Mouse (Mus musculus) cerebellum, postnatal 25 days (tissue): ENCODE data around the gene Map3k6.

Experiments
- DNase-seq, 2 experiments: peaks; one replicate each; pipeline ENCODE4 v3.0.0; 2021; ENCODE audit warnings: mixed read lengths in 2 of 2

Gene Map3k6

DNA sequence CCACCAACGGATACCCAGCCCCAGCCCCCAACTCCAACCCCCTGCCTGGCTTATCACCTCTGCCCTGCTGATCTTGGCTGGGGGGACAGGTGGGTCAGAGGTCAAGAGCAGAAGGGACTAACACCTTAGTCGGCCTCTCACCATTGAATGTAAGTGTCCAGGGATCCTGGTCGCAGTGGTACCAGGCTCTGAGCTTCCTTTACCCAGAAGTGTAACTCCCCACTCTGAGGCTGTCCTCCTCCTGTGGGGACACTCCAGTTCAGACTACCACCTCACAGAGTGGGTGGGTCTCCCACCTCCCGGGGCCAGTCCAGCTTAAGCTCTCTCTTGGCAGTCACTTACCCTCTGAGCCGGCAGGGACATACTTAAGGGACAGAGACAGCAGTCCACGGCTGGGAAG, 14.8 kb downstream of the Map3k6 start:
- no peak for DNase-seq

DNA sequence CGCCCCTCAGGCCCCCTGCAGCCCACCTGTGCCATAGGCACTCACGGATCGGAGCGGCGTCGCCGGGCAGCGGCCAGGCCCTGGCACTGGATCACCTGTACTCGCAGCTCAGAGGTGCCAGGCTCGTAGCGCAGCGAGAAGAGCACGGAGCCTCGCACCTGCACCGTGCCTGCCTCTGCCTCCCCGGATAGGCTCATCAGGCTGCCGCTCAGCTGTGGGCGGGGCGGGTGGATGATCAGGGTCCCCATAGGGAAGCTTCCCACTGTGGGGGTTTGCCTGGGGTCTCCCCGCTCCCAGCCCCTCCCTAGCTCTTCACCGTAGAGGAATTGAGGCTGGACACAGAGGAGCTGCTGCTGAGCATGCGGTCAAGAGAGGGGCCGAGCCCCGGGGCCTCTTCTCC, 16.2 kb downstream of the Map3k6 start:
- DNase-seq: peak in 1 of 2 experiments; percentile 40

DNA sequence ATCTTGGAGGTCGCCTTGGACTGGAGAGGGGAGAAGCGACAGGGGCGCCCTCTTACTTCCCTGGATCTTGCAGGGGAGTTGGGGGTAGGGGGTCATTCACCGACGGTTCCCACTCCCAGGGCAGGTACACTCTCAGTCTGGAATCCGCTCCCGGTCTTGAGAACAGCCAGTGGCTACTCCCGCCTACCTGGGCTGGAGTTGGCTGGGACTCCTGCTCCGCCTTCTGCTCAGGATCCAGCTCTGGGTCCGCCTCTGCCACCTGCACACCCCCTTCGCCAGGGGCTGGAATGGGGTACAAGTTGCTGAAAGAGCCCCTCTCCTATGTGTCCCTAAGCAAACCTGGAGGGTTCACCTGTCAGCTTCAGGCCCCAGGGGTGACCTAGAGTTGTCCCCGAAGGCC, 16.6 kb downstream of the Map3k6 start:
- DNase-seq: no peak

DNA sequence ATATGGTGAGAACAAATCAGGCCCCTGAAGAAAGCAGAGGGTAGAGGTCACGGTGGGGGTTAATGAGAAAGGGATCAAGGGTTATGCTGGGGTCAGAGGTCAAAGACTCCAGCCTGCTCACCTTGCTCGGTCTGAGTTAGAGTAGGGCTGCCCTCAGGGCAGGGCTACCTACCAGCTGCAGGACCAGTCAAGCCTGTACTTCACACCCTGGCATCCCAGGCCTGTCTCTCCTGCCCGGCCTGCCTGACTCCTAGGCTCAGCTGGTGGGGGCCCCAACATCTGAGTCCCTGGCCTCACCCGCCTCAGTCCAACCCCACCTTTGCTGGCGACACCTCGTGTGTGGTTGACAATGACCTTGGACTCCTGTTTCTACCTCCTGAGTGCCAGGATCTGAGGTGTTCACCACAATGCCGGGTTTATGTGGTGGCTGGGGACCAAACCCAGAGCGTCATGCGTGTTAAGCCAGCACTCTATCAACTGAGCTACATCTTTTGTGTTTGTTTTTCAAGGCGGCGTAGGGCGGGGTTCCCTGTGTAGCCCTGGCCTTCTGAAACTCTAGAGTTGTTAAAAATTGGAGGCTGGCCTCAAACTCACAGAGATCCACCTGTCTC, 17.3 kb downstream of the Map3k6 start:
- no peak for DNase-seq

DNA sequence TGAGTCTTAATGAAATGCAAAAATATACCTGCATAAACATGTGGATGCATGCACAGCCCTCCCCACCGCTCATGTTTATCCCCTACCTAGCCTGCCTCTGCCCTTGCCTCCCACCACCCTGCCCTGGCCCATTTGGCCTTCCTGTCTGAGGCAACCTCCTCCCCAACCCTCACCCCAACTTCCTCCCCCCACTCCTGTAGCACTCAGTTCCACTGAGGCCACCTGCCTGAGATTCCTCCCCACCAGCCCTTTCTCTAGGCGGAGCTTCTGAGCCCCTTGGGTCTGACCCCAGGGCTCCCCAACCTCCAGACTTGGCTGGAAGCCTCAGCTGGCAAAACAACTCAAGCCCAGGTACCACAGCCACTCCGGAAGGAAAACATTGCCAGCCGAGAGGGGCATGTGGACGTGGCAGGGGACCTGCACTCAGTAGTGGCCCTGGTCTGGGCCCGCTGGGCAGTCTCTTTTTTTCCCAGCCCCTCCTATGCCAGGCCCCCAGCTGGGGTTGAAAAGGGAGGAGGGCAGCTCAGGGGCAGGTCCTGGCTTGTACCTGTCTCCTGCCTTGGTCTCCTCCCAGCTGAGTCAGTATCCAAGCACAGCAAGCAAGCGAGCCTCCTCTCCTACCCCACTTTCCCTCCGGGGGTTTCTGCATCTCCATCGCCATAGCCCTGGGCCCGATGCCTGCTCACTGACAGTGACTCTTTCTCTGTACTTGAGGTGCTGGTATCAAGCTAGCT, 21.2 kb downstream of the Map3k6 start:
- no peak for DNase-seq

DNA sequence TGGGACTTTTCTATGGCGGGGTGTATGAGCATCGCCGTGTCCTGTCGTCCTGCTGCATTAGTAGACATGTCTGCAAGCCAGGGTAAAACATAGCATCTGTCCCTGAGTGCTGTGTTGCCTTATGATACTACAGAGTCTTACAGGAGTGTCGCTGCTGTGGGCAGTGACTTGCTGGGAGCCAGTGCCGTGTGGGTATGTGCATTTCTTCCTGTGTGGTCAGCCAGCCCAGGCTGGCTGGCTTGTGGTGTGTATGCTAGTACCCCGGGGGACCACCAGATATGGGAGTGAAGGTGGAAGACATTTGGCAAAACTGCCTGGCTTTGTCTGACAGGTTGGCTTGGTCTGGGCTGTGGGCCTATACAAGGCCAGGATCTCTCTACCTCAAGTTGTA, 21.8 kb downstream of the Map3k6 start:
- DNase-seq: no peak

DNA sequence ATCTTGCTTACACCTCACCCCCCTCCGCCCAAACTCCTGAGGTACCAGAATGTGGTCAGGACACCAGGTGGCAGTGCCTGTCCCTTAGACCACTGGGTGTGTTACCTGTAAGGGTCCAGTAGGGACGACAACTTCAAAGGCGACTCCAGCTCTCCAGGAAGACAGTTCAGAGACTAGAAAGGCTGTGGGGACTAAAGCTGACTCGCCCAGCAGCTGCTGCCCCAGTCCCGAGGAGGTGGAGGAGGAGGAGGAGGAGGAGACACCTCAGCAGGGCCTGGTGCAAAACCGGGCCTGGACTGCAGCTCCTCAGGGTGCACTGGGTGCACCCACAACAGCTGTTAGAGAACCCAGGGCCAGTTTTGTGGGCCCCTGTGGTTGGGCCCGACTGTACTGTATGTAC, 22.3 kb downstream of the Map3k6 start, which contains the start of gene Sytl1:
Gene Sytl1 (minus strand): TSS at position 232 of the 400 bp plus-strand sequence.
- no peak for DNase-seq

DNA sequence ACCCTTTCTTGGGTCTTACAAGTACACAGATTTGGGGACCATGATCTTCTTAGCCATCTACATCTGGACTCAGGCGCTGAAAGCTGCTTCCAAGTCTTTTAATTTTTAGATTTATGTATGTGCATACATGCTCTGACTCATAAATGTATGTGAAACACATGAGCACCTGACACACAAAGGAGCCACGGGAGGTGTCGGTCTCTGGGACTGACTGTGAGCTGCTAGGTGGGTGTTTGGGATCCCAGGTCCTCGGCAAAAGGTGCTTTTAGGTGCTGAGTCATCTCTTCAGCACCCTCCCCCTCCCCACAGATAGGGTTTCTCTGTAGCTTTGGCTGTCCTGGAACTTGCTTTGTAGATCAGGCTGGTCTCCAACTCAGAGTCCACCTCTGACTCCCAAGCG, 23.1 kb downstream of the Map3k6 start:
- no peak for DNase-seq

DNA sequence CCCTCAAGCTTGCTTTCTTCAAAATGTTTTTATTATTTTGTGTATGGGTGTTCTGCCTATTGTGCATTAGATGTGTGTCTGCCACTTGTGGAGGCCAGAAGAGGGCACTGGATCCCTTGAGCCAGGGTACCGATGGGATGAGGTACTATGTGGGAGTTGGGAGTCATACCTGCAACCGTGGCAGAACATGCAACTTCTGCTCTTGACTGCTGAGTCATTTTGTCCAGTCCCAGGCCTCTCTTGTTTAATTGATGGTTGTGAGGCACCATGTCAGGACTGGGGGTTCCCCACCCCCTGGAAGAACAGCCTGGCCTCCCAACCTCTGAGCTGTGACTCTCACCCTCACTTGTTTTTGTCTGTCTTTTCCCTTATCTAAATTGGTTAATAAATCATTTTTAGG, 23.9 kb downstream of the Map3k6 start:
- DNase-seq: no peak

DNA sequence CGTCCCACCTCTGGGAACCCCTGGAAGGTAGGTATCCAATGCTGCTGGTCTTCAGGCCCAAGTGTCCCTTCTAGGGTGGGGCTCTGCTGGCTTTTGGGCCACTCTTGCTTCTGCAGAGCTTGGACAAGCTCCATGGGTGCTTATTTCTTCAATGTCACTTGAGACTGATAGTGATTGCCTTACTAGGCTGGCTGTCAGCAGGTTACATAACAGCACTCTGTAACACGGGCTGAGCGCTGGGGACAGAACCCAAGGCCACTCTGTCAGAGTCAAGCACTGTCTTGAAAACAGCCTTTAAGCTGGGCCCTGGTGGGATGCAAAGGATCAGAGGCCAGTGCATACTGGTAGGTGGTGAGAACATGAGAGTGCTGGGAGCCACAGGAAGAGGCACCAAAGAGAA, 24.7 kb downstream of the Map3k6 start:
- DNase-seq: no peak

DNA sequence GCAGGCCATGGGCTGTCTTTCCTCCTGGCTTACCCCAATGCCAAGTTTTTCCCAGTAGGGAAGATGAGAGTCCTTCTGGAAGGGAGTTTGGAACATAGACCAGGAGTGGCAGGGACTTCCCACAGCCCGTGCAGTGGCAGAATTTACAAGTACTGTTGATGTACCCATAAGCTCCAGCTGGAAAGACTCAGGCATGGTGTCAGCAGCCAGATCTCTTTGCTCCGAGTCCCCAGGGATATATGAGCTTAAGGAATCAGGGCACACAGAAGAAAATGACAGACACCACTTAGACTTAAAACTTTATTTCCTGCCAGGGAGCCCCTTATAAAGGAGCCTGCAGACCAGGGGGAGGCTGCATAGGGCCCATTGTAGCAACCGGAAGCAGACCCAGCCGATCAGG, 25.1 kb downstream of the Map3k6 start:
- no peak for DNase-seq

DNA sequence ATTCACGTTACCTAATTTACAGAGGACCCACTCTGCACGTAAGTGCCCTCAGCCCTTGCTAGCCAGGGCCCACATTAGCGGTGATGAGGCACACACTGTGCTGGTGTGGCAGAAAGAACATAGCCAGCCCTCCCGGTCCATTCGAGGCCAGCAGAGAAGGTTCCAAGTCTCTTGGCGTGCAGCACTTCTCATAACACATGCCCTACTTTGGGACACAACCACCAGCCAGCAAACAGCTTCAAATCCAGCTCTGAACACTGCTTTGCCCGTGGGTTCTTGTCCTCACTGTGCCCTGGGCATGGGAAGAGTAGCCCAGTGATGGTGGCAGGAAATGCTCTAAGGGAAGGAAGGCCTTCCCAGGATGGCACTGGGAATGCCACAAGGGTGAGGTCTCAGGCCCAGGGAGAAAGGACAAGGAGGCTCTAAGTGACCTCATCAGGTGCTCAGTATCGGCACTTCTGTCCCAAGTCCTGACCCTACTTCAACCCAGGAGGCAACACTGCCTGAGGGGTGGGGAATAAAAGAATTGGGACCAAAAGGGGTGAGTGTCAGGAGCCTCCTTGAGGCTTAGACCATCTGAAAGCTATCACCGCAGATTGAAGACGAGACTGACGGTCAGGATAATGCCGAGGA, 25.7 kb downstream of the Map3k6 start:
- DNase-seq: no peak

DNA sequence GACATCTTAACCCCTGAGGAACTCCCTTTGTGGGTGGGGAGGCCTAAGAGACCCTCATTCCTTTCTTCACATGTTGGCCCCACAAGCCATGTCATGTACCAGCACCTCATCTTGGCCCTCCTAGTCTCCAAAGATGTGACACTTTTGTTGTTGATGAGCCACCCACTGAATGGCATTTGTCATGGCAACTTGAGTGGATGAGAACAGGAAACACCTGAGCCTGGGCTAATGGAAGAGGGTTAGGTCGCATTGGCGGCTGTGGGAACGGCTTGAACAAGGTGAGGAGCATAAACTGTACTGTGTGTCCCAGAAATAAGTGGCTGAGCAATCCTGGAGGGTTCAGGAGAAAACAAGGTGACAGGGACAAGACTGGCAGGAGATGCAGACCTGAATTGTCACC, 28.3 kb downstream of the Map3k6 start:
- no peak for DNase-seq

DNA sequence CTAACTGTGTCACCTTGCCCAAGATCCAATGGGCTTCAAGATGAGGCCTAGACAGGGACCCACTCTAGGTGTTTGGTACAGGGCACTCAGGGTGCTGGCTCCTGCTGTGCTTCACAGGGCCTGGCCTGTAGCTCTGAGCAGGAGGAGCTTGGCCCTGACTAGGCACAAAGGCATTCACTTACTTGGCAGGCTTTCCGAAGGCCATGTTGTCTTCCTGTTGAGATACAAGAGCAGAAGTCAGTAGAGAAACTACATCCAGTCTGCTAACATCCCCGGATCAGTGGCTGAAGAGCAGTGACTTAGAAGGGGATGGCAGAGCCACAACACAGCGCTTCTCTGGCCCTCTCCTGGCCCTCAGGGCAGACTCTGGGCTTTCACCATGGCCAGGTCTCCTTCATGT, 29.0 kb downstream of the Map3k6 start:
- DNase-seq: no peak

DNA sequence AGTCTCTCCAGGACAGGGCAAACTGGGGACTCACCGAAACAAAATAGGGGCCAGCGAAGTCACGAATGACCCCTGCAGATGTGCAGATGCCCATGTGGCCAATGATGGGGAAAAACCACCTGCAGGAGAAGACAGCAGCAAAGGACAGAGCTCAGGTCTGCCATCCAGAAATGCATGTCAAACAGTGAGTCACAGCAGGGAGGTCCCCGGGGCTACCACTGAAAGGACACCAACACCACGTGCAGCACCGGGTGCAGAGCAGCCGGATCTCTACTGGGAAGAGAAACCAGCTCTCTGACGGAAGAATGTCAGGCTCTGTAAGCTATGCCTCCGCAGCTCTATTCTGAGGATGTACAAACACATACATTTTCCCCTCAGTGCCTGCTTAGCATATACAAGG, 30.3 kb downstream of the Map3k6 start:
- no peak for DNase-seq

DNA sequence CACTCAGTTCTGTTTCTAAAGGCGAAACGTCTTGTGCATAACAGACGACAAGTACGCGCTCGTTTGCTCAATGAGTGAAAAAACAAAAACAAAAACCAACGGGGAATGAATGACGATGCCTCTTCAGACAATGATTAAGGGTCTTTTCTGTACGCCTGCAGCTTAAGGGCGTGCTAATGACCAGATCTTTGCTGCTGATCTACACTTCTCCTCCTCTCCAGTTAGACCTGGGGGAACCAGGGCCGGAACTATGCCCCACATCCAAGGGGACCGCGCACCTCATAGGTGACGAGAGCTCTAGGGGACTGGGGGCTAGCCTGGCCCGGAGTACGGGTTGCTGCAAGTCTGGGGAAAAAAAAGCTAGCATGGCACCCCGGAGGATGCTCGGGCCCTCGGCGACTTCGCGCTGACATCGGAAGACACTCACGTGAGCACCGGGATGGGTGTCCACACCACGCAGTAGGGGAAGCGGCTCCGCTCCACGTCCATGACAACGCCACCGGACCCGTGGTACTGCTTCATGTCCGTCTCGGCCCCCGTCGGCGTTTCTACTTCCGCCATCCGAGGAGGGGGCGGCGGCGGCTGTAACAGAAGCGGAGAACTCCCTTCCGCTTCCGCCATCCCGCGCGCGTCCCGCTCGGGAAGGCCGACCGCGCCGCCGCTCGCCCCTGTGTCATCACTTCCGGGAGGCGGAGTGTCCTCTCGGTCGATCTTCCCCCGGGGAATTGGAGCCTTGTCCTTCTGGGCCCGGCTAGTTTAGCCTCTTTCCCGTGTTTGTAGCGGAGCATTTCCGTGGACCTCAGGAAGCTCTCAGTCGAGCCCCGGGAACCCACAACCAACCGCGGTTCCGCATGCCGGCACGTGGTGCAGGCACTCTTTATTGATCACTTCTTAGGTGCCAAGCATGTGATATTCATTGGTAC, 36.7 kb downstream of the Map3k6 start, which contains the start of gene Tmem222:
Gene Tmem222 (minus strand): TSS at position 689 of the 923 bp plus-strand sequence.
- DNase-seq: peak; percentile 96 to 97

DNA sequence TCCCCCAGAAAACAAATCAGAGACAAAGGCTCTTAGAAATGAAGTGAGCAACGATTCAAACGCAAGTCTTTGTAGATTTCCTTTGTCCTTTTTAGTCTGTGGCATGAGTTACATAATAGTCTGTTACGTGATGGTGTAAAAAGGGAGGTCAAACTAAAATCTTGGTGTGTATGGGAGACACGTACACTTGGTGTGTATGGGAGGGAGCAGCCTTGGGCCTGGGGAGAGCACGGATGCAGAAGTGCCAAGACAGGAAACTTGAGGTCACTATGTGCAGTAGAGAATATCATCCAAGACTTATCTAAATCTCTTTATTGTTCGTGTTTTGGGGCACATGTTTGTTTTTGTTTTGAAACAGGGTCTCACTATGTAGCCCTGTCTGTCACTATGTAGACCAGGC, 37.4 kb downstream of the Map3k6 start:
- DNase-seq: peak in 1 of 2 experiments; percentile 18

DNA sequence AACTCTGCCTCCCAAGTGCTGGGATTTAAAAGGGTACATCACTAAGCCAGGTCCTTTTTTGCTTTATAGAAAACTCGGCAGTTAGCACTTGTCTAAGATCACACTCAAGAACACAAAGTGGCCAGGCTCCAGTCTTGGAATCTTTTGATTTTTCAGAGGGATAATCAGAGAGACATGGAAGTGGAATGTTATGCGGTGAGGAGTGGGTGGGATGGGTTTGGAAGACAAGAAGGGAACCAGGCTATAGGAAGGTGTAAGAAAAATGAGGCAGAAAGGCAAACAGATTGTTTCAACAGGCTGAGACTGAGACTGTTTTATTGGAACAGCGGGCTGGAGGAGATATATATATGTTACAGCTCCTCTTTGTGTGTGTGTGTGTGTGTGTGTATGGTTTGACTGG, 37.9 kb downstream of the Map3k6 start:
- no peak for DNase-seq

DNA sequence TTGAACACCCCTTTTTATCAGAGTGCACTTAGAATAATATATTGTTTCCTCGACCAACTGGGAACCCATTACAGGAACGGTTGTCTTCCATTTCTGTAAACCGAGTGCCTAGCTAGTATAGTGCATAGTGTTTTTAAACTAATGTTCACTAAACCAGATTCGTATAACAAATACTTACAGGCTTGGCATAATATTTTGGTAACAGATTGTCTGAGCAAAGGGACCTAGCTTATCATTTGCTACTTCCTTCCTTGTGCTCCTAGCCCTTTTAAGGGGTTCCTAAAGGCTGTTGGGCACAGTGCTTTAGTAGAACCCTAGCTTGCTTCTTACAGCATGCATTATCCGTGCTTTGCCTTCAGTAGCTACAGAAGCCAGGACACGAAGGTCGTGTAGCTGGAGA, 40.9 kb downstream of the Map3k6 start:
- no peak for DNase-seq

DNA sequence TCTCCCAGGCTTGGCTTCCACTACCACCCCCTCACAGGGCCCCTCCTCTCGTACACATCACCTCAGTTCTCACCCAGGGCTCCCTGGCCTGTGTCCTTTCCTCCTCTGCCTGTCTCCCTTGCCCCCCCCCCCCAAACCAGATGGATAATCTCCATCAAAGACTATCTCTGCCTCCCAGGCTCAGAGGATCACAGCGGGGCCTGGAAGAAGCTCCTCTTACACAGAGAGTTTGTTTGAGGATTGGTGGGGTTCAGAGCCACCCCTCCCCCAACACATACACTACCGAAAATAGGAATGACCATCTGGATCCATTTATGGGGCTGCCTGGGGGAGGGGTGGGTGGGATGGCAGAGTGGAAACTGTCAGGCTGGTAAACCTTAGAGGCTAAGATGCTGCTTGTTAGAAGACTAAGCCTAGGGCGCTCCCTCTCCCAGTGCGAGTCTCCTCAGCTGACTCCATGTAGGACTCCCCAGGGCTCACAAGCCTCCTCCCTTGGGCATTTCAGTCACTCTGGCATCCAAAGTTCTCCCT, 41.4 kb downstream of the Map3k6 start:
- peak; percentile 38 to 59 for DNase-seq

DNA sequence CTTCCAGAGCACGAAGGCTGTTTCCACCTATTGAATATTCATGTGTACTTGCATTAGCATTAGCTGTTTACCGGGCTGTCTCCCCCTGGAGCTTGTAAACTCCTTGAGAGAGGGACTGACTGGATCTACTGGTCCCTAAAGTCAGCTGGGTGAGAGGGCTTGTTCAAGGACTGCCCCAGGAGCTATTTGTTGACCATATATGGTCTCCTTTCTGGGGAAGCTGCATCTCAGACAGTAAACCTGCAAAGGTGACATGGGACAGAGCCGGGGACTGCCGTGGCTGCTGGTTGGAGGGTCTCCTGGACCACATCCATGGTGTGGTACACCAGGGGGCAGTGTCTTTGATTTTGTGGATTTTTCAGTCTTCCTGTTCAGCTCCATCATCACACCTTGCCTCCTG, 42.0 kb downstream of the Map3k6 start:
- no peak for DNase-seq

DNA sequence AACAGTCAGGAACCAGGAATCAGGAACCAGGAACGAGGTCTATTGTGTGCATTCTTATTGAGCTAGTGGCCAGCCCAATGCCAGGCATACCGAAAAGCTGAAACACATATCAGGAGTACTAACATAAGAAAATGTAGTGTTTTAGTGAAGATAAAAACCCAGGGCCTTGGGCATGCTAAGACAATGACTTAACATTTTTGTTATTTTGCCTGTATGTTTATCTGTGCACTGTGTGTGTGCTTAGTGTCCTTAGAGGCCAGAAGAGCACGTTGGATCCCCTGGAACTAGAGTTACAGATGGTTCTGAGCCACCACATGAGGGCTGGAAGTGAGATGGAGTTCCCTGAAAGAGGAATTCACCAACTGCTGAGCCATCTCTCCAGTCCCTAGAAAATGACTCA, 44.7 kb downstream of the Map3k6 start:
- no peak for DNase-seq

DNA sequence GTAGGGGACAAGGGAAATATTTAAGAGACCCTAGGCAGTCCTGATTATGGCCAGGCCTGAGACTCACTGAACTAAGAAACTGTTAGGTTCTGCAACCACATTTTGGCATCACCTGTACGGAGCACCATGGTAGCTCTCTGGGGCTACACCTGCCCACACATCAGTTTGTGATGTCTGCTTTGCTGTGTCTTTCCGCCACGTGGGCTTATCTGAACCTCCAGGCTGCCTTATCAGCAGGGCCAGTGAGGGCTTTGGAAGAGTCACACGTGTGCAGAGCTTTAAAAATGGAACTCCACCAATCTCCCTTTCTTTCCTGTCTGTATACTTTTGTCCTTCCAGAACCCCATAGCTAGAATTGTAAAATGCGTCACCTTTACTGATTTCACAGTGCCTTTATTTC, 45.3 kb downstream of the Map3k6 start:
- DNase-seq: no peak
